Mouse (Mus musculus) MEL (cell line): ENCODE measurements at regions not wholly inside any gene's neighbourhood (a gene's known extent, or its start where the extent isn't known, plus 50 kb on each side); places are given as distances from the start of the nearest gene placed in this dataset.
A peak's percentile ranks its signal among the peaks of the same experiment; 100 is the strongest.

Experiments used
- DNase-seq: peaks from one replicate; pipeline ENCODE4 v3.0.0; 2011; ENCODE audit warnings: low read depth, low spot score
- H3K27ac ChIP-seq: 2 replicates; pipeline ENCODE4 v1.5.1; 2012; ENCODE audit warnings: low read depth, mild to moderate bottlenecking, control low read depth, low read length, moderate library complexity; ENCODE audit not compliant: control insufficient read depth
- H3K27me3 ChIP-seq, 2 experiments: fragments of 150-350 bp in 1 of 2; sonication (generic) in 1 of 2; 2 replicates each; pipeline ENCODE4 v1.6.1; 2012; ENCODE audit warnings: low read length in 2 of 2, mild to moderate bottlenecking in 2 of 2, improper control_type of control experiment in 1 of 2, moderate library complexity in 1 of 2; ENCODE audit not compliant: insufficient read depth in 2 of 2, control insufficient read depth in 1 of 2
- H3K36me3 ChIP-seq, 2 experiments: 2 replicates each; pipeline ENCODE4 v1.6.1; 2012 to 2014; ENCODE audit warnings: low read length in 2 of 2, improper control_type of control experiment in 1 of 2, inconsistent platforms in 1 of 2, mild to moderate bottlenecking in 1 of 2; ENCODE audit not compliant: insufficient read depth in 2 of 2, control insufficient read depth in 1 of 2
- H3K4me1 ChIP-seq, 2 experiments: fragments of 150-350 bp in 1 of 2; sonication (generic) in 1 of 2; 2 replicates each; pipeline ENCODE4 v1.6.1; 2012; ENCODE audit warnings: low read length in 2 of 2, improper control_type of control experiment in 1 of 2, mild to moderate bottlenecking in 1 of 2; ENCODE audit not compliant: insufficient read depth in 2 of 2, control insufficient read depth in 1 of 2
- H3K4me3 ChIP-seq, 2 experiments: fragments of 150-350 bp in 1 of 2; sonication (generic) in 1 of 2; 2 replicates each; pipeline ENCODE4 v1.5.1; 2012; ENCODE audit warnings: low read depth in 2 of 2, low read length in 2 of 2, mild to moderate bottlenecking in 2 of 2, moderate library complexity in 2 of 2, control low read depth in 1 of 2, improper control_type of control experiment in 1 of 2; ENCODE audit not compliant: control insufficient read depth in 1 of 2, insufficient read depth in 1 of 2
- H3K79me2 ChIP-seq: 2 replicates; pipeline ENCODE4 v1.6.1; 2012; ENCODE audit warnings: mild to moderate bottlenecking, low read length, moderate library complexity; ENCODE audit not compliant: control insufficient read depth, poor library complexity, insufficient read depth
- H3K9ac ChIP-seq: 2 replicates; pipeline ENCODE4 v1.6.1; 2012; ENCODE audit warnings: low read depth, mild to moderate bottlenecking, control low read depth, low read length, moderate library complexity; ENCODE audit not compliant: control insufficient read depth, poor library complexity, severe bottlenecking
- H3K9me3 ChIP-seq: fragments of 150-350 bp; sonication (generic); replicated peaks from 2 replicates; pipeline ENCODE4 v1.6.1; 2012; ENCODE audit warnings: mild to moderate bottlenecking, low read length, improper control_type of control experiment, moderate library complexity; ENCODE audit not compliant: insufficient read depth
- CHD1 ChIP-seq: IDR thresholded peaks from 2 replicates; pipeline ENCODE4 v1.6.1; 2012; ENCODE audit warnings: low read depth, mild to moderate bottlenecking, inconsistent platforms, low read length, improper control_type of control experiment
- CTCF ChIP-seq, 3 experiments: IDR thresholded peaks in 2 of 3; conservative IDR thresholded peaks in 1 of 3; 2 replicates each; pipeline ENCODE4 v1.5.1; 2011 to 2012; ENCODE audit warnings: low read length in 3 of 3, low read depth in 2 of 3, mild to moderate bottlenecking in 2 of 3, improper control_type of control experiment in 1 of 3, inconsistent platforms in 1 of 3, mixed read lengths in 1 of 3, moderate library complexity in 1 of 3; ENCODE audit not compliant: control insufficient read depth in 1 of 3, insufficient read depth in 1 of 3, poor library complexity in 1 of 3, severe bottlenecking in 1 of 3
- ETS1 ChIP-seq: IDR thresholded peaks from 2 replicates; pipeline ENCODE4 v1.6.1; 2012; ENCODE audit warnings: low read depth, mild to moderate bottlenecking, inconsistent platforms, low read length, improper control_type of control experiment, moderate library complexity
- HCFC1 ChIP-seq: IDR thresholded peaks from 2 replicates; pipeline ENCODE4 v1.6.1; 2012; ENCODE audit warnings: low read depth, mild to moderate bottlenecking, inconsistent platforms, low read length, improper control_type of control experiment, moderate library complexity
- KAT2A ChIP-seq: conservative IDR thresholded peaks from 2 replicates; pipeline ENCODE4 v1.6.1; 2012; ENCODE audit warnings: low read depth, low read length, improper control_type of control experiment, inconsistent platforms
- MAFK ChIP-seq: IDR thresholded peaks from 2 replicates; pipeline ENCODE4 v1.6.1; 2011; ENCODE audit warnings: low read depth, mild to moderate bottlenecking, low read length, improper control_type of control experiment, borderline replicate concordance
- MAZ ChIP-seq: IDR thresholded peaks from 2 replicates; pipeline ENCODE4 v1.6.1; 2012; ENCODE audit warnings: low read depth, mild to moderate bottlenecking, inconsistent platforms, low read length, improper control_type of control experiment
- MEF2A ChIP-seq: IDR thresholded peaks from 2 replicates; pipeline ENCODE4 v1.6.1; 2014; ENCODE audit warnings: low read depth, mild to moderate bottlenecking, inconsistent platforms, low read length, improper control_type of control experiment; ENCODE audit not compliant: poor library complexity, insufficient replicate concordance, severe bottlenecking; ENCODE audit errors: extremely low read depth
- MYB ChIP-seq: IDR thresholded peaks from 2 replicates; pipeline ENCODE4 v1.6.1; 2011; ENCODE audit warnings: mild to moderate bottlenecking, low read depth, low read length, improper control_type of control experiment
- NRF1 ChIP-seq: IDR thresholded peaks from 2 replicates; pipeline ENCODE4 v1.6.1; 2014; ENCODE audit warnings: low read depth, mild to moderate bottlenecking, inconsistent platforms, low read length, improper control_type of control experiment, moderate library complexity; ENCODE audit not compliant: poor library complexity, insufficient read depth, severe bottlenecking
- POLR2AphosphoS5 ChIP-seq: IDR thresholded peaks from 2 replicates; pipeline ENCODE4 v1.6.1; 2012; ENCODE audit warnings: low read depth, borderline replicate concordance, mild to moderate bottlenecking, inconsistent platforms, low read length, moderate library complexity, mixed read lengths
- RAD21 ChIP-seq: IDR thresholded peaks from 2 replicates; pipeline ENCODE4 v1.6.1; 2011; ENCODE audit warnings: mild to moderate bottlenecking, low read depth, low read length, improper control_type of control experiment
- TBP ChIP-seq: IDR thresholded peaks from 2 replicates; pipeline ENCODE4 v1.8.0; 2011; ENCODE audit warnings: low read depth, low read length, improper control_type of control experiment
- TCF12 ChIP-seq: IDR thresholded peaks from 2 replicates; pipeline ENCODE4 v1.6.1; 2014; ENCODE audit warnings: low read depth, mild to moderate bottlenecking, inconsistent platforms, low read length, improper control_type of control experiment, moderate library complexity
- UBTF ChIP-seq: IDR thresholded peaks from 2 replicates; pipeline ENCODE4 v1.6.1; 2012; ENCODE audit warnings: low read depth, mild to moderate bottlenecking, inconsistent platforms, low read length, improper control_type of control experiment, moderate library complexity, borderline replicate concordance; ENCODE audit not compliant: insufficient read depth
- ZC3H11A ChIP-seq: IDR thresholded peaks from 2 replicates; pipeline ENCODE4 v1.6.1; 2012; ENCODE audit warnings: low read depth, mild to moderate bottlenecking, inconsistent platforms, low read length, improper control_type of control experiment

- Histone ChIP-seq H3K79me2 (no peaks in the 10 kb centered on the region), H3K36me3 (no peaks in the 10 kb centered on the region)
Observed at GRCm38 (mm10) chr17:85861328-85861727, 173.3 kb upstream of the Six2 start.

GRCm38 (mm10) chr17:85860797-85861196, 172.7 kb upstream of the Six2 start:
- TF ChIP-seq MYB (no peak), ETS1 (peak; percentile 34; the same call in 1 of the 2 replicates)
- Histone ChIP-seq H3K27me3 (no peaks in the 10 kb centered on the region), H3K9ac (no peak overlapping the region), H3K36me3 (no peaks in the 10 kb centered on the region), H3K79me2 (no peaks in the 10 kb centered on the region), H3K9me3 (no peaks in the 10 kb centered on the region), H3K27ac (no peak overlapping the region), H3K4me3 (no peak overlapping the region), H3K4me1 (no peaks in the 10 kb centered on the region)
- no peak for DNase-seq

More at GRCm38 (mm10) chr17:85861328-85861727, 173.3 kb upstream of the Six2 start:
- Histone ChIP-seq H3K9me3 (no peaks in the 10 kb centered on the region), H3K4me3 (no peak overlapping the region), H3K4me1 (no peaks in the 10 kb centered on the region), H3K9ac (no peak overlapping the region), H3K27me3 (no peaks in the 10 kb centered on the region), H3K27ac (no peak overlapping the region)
- TF ChIP-seq UBTF, result no peak
- TF ChIP-seq MEF2A, result no peak
- TF ChIP-seq RAD21, result no peak
- no peak for TF ChIP-seq HCFC1
- no peak for TF ChIP-seq CHD1
- TF ChIP-seq CTCF (IDR thresholded peaks at IDR 0.05 in 2 of 3, conservative IDR thresholded peaks at IDR 0.05 in 1 of 3; ENCODE audit: control insufficient read depth in 1 of 3, insufficient read depth in 1 of 3, low read depth in 2 of 3, low read length in 3 of 3, poor library complexity in 1 of 3, severe bottlenecking in 1 of 3), result no peak
- TF ChIP-seq NRF1, result no peak
- TF ChIP-seq TCF12, result no peak
- TF ChIP-seq MAFK, result no peak
- no peak for TF ChIP-seq ZC3H11A
- no peak for TF ChIP-seq POLR2AphosphoS5
- no peak for TF ChIP-seq TBP
- no peak for TF ChIP-seq MAZ
- TF ChIP-seq KAT2A, result no peak
- no peak for DNase-seq
